Mouse (Mus musculus) kidney, postnatal 25 days (tissue): ENCODE data around the gene Olfr111.
"Not testable (repeated sequence)": the region's sequence is repeated elsewhere in the genome, so short reads cannot be mapped to it uniquely, and the experiment has no call there.

Experiments used
- DNase-seq, 2 experiments: peaks; one replicate each; pipeline ENCODE4 v3.0.0; 2021; ENCODE audit warnings: mixed read lengths in 2 of 2

Gene Olfr111

GRCm38 (mm10) chr17:37507730-37508129 lies at the start of gene Olfr111:
Gene Olfr111 (plus strand): TSS chr17:37508030.
- DNase-seq: no peak

DNA sequence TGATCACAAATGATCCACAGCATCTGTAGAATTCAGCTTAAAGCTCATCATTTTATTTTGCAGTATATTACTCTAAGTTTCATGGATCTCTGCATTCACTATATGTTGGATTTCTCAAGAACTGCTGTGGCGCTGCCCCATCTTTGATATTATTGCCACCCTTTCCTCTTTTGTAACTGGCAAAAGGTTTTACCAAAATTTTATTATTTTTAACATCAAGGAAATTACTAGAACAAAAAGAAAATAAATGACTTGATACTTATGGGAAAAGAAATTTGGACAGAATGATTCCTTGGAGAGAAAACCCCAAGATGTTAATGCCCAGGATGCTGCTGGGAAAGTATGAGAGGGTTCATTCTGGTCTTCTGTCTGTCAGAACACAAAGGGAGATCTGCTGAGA lies 49.2 kb upstream of the Olfr111 start, which contains the start of gene Olfr109:
Gene Olfr109, plus strand, starts transcription at position 301 of the 400 bp plus-strand sequence.
- no peak for DNase-seq

- no peak for DNase-seq
These were observed 24.4 kb upstream of the Olfr111 start, which contains the start of gene H2-M2 for GRCm38 (mm10) chr17:37483452-37483851. Gene H2-M2 (minus strand): TSS chr17:37483552.

DNA sequence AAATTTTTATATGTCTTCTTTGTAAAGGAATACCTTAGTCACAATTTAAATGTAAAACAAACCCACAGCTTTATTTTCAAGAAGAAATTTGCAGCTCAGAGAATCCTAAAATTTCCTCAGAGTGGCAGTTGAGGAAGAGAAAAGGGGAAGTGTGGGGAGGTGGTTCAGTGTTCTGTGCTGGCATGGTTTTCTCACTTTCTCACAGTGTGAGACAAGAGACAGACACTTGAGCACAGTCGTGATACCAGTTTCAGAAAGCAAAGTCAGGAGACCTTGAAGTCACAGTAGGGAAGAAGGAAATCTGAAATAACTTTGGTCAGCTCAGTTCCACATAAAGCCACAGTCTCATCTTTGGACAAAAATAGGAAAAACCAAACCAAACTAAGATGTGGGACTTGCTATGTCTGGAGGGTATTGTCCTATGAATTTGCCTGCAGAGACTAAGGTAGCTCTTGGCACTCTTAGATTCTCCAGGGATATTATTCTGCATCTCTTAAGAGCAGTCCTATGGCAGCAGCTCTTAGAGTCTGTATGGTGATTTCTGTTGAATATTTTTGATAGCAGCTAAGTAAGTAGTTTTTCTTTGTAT lies 15.8 kb upstream of the Olfr111 start, which contains the start of gene Olfr110:
Gene Olfr110, plus strand, starts transcription at position 539 of the 589 bp plus-strand sequence.
- no peak for DNase-seq

DNA sequence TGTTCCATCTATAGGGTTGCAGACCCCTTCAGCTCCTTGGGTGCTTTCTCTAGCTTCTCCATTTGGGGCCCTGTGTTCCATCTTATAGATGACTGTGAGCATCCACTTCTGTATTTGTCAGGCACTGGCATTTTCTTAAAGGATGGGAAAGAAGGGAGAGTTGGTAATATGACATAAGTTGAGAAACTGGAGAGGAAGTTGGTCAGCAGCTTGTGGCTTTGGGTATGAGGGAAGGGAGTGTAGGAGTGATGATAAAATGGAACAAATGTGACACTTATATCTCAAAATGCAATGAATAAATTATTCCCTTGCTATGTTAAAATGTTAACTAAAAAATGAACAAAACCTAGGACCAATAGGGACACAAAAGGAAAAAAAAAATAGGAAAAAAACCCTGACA lies 16.8 kb downstream of the Olfr111 start:
- DNase-seq: not testable (repeated sequence)

GRCm38 (mm10) chr17:37525427-37525826 lies 17.6 kb downstream of the Olfr111 start:
- not testable (repeated sequence) for DNase-seq

GRCm38 (mm10) chr17:37535173-37535572 lies 27.3 kb downstream of the Olfr111 start:
- no peak for DNase-seq

GRCm38 (mm10) chr17:37538416-37538815 lies 30.6 kb downstream of the Olfr111 start:
- not testable (repeated sequence) for DNase-seq

- no peak for DNase-seq
These were observed 33.8 kb downstream of the Olfr111 start for GRCm38 (mm10) chr17:37541454-37542119.

- DNase-seq: no peak
These were observed 36.1 kb downstream of the Olfr111 start for GRCm38 (mm10) chr17:37543800-37544435.

DNA sequence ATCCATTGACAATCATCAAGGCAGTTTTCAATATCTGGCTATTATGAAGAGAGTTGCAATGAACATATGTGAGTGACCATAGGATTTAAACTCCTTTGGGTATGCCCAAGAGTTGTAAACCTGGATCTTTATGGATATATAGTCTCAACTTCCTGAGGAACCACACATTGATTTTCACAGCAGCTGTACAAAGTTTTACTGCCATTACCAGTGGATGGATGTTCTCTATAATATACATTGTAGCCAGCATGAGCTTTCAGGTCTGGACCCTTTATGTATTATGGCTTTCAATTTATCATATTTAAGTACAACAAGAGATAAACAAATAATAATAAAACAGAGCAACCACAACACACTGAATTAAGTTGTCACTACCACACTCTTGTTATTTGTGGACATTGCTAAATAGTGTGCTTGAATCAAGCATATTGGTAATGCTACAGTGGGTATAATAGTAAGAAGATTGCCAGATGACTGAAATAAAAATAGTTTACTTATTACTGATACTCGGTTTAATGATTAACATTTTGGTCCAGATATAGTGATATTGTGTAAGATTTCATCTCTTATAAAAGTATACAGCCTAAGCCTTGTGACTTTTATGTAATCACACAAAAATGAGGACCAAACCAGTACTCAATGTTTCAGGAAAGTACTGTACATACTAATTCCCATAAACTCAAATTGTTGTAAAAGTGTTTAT lies 51.2 kb downstream of the Olfr111 start:
- DNase-seq: no peak

DNA sequence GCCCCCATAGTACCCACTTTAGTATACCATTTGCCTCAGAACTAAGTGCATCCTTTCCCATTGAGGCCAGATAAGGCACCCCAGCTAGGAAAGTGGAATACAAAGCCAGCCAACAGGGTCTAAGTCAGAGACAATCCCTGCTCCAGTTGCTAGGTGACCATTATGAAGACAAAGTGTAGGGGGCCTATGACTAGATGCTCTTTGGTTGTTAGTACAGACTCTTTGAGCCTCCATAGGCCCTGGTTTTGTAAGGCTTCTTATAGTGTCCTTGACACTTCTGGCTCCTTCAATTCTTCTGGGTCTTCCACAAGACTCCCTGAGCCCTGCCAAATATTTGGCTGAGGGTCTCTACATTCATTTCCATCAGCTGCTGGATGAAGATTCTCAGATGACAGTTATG lies 61.5 kb downstream of the Olfr111 start, which contains the start of gene Olfr112:
Gene Olfr112, minus strand, starts transcription at position 101 of the 400 bp plus-strand sequence.
- DNase-seq: no peak

- no peak for DNase-seq
These were observed 69.7 kb downstream of the Olfr111 start, which contains the start of gene Olfr113 for GRCm38 (mm10) chr17:37577563-37577962. Gene Olfr113 (minus strand): TSS chr17:37577663.
